Mouse (Mus musculus) spleen, postnatal 14 days (tissue): ENCODE results near the gene Ipo7.
A peak's percentile ranks its signal among the peaks of the same experiment; 100 is the strongest.
"Not testable (repeated sequence)": the region's sequence is repeated elsewhere in the genome, so short reads cannot be mapped to it uniquely, and the experiment has no call there.

ENCODE experiments used
- DNase-seq, 2 experiments: peaks; one replicate each; pipeline ENCODE4 v3.0.0; 2021 to 2022; ENCODE audit warnings: low spot score in 2 of 2

The Ipo7 gene

DNA sequence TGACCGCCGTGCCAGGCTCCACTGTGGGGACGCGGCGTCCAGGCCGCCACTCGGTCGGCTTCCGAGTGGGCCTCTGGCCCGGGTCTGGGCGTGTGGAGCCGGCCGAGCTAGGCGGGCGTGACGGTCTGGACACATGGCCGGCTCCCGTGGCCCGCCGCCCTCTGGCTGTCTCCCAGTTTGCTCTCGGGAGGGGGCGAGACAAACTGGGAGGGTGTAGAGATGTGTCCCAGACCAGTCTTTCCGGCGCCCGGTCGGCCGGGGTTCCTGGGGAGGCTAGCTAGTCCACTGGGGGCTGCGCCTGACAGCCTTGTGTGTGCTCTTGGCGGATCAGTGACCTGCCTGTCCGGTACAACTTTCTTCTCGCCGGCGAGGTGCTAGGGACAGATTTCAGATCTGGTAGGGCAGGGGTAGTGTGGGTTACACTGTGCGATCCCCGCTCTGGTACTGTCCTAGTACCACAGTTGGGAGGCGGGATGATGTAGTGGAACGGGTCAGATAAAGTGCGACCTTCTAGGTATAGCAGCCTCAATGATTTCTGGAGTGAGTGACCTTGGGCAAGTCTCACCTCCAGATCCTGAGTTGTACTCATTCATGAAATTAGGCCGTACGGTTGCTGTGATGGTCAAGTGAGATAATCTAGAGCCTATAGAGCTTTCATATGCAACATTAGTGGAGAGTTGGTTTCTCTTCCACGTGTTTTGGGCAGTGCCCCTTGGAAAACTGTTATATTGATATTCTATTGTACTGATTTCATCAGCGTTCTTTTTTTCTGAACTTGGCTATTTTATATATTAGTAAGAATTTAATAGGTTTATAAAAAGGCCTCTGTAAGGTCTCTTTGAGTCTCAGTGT is 783 bp downstream of the Ipo7 start:
- peak; percentile 17 to 34 for DNase-seq

DNA sequence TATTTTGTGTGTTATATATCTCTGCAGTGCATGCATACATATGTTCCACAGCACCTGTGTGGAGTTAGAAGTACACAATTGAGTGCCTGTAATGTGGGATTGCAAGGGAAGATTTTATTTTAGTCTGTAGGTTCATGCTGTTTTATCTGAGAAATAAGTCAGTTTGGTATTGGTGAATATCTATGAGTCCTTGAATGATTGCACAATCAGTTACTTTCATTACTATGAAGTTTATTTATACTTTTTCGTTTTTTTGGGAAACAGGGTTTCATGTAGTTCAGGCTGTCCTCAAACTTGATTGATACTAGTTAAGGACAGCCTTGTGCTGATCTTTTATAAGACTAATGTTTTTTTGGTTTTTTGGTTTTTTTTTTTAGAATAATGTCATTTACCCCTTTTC is 5.5 kb downstream of the Ipo7 start:
- DNase-seq = no peak

DNA sequence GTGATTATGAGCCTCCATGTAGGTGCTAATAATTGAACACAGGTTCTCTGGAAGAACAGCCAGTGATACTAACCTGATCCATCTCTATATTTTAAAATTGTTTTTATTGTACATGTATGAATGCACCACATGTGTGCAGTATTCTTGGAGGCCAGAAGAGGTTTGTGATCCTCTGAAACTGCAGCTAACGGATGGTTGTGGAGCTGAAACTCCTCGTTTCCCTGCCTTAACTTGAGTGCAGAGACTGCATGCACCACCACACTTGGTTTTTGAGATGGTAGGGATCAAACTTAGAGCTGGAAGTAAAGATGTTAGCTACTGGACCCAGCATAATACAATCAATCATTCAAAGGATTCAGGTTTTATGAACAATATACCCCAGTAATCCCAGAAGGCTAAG is 8.5 kb downstream of the Ipo7 start:
- DNase-seq = no peak

DNA sequence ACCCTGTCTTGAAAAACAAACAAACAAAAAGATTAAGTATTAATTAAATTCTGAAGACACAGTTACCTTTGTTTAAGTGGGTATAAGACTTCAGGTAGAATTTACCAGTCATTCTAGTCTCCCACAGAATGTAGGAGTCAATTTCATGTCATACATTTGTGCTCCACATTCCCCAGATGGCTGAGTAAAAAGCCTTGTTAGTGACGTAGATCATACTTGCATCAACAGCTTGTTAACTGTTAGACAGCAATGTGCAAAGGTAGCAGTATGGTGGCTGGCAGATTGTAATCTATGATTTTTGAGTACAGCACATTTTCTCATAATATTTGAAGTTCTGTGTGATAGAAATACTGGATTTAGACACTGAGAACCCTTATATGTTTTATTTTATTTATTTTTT is 10.8 kb downstream of the Ipo7 start:
- DNase-seq = no peak

DNA sequence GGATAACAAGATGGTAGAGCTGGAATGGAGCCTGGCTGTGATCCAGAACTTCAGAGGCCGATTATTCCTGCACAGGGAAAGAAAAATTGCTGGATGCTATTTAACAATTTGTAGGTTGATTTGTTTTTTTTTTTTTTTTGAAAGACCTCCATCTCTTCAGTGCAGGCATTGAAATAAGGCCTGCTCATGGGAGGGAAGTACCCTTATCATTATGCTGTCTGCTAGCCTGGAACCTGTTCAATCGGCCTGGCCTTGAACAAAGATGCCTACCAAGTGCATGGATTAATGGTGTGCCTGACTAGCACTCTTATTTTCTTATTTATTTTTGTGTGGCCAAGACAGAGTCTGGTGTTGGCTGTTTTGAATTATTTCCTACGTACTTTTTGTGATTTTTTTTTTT is 12.3 kb downstream of the Ipo7 start:
- no peak for DNase-seq

DNA sequence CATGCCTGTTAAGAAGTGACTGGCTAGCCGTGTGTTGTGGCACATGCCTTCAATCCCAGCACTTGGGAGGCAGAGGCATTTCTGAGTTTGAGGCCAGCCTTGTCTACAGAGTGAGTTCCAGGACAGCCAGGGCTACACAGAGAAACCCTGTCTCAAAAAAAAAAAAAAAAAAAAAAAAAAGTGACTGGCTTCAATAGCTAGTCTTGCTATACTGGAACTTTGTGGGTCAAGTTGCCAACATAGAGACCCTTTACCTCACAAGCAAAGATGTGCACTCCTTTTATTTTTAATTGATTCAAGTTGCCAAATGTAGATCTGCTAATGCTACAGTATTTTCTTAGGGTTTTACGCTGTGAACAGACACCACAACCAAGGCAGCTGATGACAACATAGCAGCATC is 39.6 kb downstream of the Ipo7 start:
- not testable (repeated sequence) for DNase-seq

DNA sequence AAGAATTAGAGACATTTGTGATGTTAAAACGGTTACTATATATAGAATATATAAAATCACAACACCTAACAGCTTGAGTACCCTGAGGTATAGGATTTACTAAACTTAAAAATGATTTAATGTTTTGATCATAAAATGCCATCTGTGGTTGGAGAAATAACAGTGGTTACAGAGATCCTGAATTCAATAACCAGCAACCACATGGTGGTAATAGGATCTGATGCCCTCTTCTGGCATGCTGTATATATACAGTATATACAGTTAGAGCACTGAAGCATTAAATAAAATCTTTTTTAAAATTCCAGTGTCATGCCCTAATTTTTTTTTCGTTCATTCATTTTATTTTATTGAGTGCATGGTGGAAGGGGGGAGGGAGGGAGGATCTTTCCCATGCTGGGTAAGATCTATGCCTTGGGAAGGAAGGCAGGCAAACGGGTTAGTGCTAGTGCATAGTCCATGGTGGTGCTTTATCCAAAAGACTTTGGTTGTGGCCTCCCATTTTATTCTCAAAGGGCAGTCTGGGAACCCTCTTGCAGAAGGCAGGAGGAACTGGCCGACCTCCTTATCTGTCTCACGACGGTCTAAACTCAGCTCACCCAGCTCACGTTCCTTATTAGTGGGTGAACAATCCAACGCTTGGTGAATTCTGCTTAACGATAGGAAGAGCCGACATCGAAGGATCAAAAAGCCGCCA is 41.2 kb downstream of the Ipo7 start:
- no peak for DNase-seq

DNA sequence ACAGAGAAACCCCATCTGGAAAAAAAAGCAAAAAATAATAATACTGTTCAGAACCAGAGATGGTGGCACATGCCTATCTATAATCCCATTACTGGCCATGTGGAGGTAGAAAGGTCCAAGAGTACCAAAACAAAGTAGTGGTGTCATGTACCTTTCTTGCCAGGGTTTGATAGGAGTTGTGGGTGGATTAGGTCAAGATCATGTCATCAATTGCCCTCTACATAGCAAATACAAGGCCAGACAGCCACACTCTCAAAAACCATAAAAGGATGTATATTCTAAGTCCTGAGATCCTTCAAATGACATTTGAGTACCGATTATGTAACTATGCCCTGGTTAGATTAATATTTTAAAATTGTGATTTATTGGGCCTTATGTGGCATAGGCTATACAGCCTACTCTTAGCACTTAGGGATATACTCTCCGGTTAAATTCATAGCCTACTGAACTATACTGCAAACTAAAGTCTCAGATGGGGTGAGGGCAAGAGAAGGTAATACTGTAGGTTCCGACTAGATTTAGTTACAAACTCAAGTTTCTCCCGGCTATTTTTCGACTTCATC is 42.1 kb downstream of the Ipo7 start:
- no peak for DNase-seq

DNA sequence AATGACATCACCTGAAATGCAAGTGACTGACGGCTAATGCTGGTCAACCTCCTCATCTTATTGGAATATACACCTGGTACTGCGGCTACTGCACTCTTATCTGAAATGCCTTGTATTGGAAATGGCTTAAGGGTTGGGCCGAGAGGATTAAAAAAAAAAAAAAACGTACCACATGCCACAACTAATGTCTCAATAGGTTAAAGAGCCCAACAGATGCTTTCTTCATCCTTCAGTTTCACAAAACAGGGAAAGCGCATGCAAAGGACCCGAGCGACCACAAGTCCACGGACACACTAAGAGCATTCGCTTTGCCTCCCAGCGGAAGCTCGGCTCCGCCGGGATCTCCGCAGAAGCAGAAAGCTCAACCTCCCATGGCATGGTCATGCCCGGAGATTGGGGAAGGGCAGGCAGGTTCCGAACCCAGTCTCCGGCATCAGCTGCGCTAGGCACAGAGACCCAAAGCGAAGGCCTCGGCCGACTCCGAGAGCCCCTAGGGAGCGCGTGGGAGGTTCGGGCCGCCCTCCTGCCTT is 42.7 kb downstream of the Ipo7 start:
- DNase-seq = peak in 1 of 2 experiments; percentile 55

DNA sequence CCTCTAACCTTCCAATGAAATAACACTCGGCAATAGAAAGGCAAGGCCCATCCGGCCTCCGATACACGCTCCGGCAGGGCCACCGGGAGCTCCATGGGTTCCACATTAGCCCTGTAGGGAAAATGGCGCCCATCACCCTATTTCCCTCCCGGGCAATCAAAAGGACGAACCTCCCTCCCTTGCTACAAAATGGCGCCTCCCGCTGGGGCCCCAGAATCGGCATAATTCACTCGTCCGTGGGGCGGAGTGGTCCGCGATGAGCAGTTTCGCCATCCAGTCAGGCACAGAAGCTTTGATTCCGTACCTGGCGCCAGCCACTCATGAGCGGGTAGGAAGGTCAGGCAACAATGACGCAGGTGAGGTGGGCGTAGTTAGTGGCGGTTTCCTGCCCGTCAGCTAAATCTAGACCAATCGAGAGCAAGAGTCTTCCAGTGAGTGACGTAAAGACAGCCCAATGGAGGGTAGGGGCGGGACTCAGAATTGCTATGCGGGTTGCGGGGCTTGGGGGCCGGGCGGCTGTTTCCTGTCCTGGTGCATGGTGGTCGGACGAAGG is 43.2 kb downstream of the Ipo7 start, which contains the start of gene Zfp143:
Gene Zfp143 (plus strand): TSS at position 19 of the 553 bp plus-strand sequence.
- peak; percentile 100 for DNase-seq

DNA sequence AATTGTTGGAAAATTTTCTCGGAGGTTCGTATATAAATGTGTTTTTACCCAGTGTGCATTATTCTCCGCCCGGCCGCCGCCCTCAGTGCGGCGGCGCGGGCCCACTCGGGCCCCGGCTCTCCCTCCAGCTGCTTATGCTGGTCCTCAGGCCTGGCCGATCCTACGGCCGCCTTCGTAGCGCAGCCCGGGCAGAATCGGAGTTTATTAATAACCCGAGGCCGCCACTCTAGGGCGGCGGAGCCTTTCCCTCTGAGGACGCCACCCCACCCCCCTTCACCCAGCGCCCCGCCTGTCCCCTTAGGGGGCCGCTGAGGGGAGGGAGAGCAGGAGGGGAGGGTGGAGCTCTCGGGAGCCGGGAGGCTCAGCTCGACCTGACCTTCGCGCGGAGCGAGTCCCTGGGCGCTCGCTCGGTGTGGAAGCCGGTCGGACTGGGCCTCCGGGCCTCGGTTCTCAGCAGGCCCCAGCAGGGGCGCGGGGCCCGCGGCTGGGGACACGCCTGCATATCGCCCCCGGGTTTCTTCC is 43.7 kb downstream of the Ipo7 start:
- DNase-seq = peak; percentile 72 to 77

DNA sequence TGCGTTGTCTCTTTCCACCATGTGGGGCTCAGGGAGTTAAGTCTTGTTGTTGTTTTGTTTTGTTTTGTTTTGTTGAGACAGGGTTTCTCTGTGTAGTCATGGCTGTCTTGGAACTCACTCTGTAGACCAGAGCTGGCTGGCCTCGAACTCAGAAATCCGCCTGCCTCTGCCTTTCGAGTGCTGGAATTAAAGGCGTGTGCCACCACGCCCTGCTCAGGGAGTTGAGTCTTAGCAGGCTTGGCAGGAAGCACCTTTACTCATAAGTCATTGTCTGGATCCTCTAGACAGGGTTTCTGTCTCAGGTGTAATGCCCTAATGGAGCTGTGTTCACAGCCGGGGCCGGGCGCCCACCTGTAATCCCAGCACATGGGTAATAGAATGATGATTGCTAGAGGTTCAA is 45.7 kb downstream of the Ipo7 start:
- DNase-seq = no peak

DNA sequence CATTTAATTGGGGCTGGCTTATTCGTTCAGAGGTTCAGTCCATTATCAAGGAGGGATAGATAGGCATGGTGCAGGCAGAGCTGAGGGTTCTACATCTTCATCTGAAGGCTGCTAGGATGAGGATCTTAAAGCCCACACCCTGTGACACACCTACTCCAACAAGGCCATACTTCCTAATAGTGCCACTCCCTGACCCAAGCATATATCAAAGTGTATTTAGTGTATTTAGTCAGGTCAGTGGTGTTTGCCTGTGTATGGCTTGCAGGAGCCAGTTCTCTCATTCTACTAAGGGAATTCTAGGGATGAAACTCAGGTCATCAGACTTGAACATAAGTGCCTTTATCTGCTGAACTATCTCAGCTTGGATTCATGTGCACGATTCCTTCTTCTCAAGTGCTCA is 51.0 kb downstream of the Ipo7 start:
- DNase-seq = no peak

DNA sequence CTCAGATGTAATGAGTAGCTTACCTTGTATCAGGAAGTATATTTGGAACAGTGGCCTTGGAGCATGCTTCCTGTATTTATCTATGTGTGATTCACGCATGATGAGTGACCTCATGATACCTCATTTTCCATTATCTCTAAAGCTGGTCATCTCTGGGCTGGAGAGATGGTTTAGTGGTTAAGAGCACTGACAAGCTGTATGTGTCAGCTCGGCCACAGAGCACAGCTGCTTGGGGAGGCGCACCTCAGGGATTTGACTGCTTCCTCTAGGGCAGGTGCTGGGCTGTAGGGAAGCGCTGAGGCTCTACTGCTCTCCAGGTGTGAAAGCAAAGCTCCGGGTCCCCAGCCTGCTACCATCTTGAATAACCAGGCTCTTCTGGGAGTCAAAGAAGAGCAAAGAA is 60.1 kb downstream of the Ipo7 start:
- no peak for DNase-seq

DNA sequence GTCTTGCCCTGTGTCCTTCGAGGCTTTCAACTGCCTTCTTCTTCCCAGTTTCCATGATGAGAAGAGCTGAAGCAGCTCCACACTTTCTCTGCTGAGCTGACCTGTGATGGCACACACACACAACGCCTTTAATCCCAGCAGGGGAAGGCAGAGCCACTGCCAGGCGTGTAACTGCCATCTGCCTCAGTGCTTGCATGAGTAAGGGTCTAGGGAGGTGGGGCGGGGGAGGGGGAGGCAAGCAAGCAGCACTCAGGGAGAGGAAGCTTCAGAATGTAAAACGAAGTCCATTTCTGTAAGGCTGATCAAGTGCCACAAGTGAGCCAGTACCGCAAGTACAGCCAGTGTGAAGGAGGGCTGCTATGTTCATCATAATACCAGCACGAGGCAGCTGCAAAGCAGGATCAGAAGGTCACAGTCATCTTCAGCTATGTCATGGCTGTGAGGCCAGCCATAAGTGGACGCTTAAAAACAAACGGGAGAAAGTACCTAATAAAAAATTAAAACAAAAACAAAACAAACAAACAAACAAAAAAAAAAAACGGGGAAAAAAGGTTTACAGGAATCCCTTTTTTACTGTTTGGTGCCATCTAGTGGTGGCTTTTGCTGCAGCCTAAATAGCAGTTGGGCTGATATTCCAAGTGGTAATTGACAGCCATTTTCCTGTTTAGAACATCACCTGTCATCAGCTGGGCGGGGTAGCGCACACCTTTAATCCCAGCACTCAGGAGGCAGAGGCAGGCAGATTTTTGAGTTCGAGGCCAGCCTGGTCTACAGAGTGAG is 65.5 kb downstream of the Ipo7 start:
- DNase-seq = peak; percentile 11 to 39

DNA sequence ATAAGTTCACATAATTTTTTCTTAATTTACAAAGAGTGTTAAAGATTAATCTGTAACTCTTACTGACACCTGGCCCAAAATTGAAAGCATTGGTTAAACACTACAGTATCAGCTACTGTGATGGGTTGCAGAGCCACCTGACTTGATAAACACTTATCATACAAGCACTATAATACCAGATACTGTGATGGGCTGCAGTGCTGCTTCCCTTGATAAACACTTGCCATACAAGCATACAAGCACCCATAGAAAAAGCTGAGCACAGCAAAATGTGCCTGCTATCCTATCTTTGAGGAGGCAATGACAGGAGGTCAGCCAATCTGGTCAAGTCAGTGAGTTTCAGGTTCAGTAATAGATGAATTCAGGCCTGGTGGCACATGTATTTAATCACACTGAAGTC is 67.1 kb downstream of the Ipo7 start:
- DNase-seq = no peak

DNA sequence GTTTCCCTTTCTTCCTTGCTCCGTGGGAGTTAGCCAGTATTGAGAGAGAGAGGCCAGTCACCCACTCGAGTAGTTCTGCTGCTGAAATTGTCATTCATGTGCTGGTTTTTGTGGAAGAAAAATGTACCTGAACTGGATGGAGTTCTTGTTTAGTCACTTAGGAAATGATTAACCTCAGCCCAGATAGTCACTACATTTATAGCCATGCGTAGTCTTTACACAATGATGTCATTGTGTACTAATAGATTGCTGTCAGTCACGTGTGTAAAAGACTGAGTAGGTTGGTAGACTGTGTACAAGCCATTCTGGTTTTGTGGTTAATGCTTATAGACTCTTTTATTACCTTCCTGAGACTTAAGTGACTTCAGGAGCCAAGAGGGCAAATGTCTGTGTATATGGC is 69.8 kb downstream of the Ipo7 start:
- DNase-seq = no peak

DNA sequence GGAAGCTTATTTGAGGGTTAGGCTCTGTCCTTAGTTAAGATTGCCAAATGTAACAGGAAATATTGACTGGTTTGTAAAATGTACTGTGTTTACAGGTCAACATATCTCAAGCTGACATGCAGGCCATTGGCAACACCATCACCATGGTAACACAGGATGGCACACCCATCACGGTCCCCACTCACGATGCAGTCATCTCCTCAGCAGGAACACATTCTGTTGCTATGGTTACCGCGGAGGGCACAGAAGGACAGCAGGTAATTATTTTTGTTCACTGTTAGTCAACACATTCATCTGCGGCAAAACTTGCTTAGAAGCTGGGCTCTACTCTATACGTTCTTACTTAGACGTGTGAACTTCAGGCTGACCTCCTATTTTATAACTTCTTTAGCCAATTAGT is 73.6 kb downstream of the Ipo7 start:
- no peak for DNase-seq

DNA sequence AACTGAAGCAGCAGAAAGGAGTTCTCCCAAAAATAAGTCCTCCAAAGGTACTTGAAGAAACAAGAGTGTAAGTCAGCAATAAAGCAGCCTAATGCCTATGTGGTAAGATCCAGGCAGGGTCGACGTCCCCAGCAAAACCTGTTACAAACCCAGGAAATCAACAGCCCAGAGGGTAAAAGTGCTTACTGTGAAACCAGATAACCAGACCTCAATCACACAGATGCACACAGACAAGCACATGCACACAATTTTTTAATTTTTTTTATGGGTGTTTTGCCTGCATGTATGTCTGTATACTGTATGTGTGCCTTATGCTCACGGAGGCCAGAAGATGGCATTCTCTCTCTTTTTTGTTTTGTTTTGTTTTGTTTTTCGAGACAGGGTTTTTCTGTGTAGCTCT is 78.3 kb downstream of the Ipo7 start:
- DNase-seq = no peak

DNA sequence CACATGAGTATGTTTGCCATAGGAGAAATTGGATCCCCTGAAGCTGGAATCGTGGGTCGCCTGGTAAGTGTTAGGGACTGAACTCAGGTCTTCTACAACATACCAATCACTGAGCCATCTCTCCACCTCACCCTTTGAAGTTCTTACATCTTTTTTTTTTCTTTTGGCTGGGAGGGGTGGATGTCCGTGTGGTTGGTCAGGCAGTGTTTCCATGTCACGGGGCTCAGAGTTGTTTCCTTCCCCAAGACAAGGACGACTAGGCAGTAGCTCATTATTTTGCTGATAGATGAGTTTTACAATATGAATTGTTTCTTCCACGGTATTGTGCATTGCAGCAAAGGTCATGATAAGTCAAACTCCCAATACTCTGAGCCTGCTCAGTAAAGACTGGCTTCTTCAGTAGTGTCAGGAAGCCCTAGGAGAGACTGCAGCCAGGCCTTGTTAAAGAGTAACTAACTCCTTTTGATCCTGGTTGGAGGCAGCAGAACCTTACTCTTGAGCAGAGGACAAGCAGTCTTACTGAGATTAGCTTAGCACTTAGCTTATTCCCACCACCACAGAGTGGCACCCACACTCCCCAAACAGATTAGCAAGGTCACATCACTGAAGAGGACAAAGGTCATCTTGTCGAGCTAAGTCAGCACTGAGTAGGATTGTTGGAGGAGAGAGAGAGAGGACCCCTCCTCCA is 79.2 kb downstream of the Ipo7 start:
- DNase-seq = no peak

DNA sequence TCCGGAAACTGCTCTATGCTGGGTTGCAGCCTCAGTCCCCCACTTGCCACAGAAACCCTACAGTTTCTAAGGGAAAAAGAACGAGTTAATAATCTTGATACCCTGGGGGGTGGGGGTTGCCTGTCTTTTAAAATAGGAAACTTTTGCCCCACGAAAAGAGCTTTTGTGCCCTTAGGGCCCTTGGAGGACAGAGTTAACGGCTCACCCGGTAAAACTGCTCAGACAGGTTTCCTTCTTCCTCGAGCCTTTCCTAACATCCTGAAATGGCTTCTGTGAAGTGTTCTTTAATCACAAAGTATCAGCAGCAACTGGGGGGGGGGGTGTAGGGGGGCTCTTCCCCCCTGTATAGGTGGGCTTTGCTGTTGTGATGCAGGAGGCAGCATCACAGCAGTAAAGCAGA is 82.8 kb downstream of the Ipo7 start:
- no peak for DNase-seq
